In genomic region chr2:152816657-152817348, GRCm38 (mm10) we compare ENCODE assay signal across 8 mouse cellular contexts. TPM values are rescaled to one million over a fixed set of nuclear protein-coding genes. Genes with fewer than 3 reads are reported as not detected.
DNase-seq lines count a peak whose midpoint lies in the region; ATAC-seq and TF ChIP-seq lines count a peak whose summit lies in the region.

No protein-coding gene starts in this region.

- TF ChIP-seq POLR2A in bone marrow, adult 2 months (IDR thresholded peaks at IDR 0.05; ENCODE audit: borderline replicate concordance, control insufficient read depth, low read depth, low read length): no peak

- H3K36me3 ChIP-seq in hindbrain, embryonic 10.5 days: peaks cover 50% of the 10 kb centered on the region
- H3K36me3 ChIP-seq in hindbrain, embryonic 14.5 days (replicated peaks; ENCODE audit: control insufficient read depth, insufficient read depth): peaks cover 5% of the 10 kb centered on the region; the same call in 1 of the 2 replicates
- H3K36me3 ChIP-seq in E14TG2a.4 (ENCODE audit: insufficient read depth, low read length): peaks cover 28% of the 10 kb centered on the region
- peaks cover 55% of the 10 kb centered on the region for H3K36me3 ChIP-seq in limb, embryonic 10.5 days

- H3K4me3 ChIP-seq in hindbrain, embryonic 10.5 days: no peak overlapping the region
- H3K4me3 ChIP-seq in hindbrain, embryonic 14.5 days (replicated peaks; ENCODE audit: low read length): no peak overlapping the region
- H3K4me3 ChIP-seq in E14TG2a.4 (replicated peaks; ENCODE audit: low read length): peak overlapping the region; percentile 46
- no peak overlapping the region for H3K4me3 ChIP-seq in bone marrow, adult 2 months (replicated peaks; ENCODE audit: control insufficient read depth, low read depth, low read length)
- H3K4me3 ChIP-seq in limb, embryonic 10.5 days: no peak overlapping the region

- DNase-seq in hindbrain, embryonic 10.5 days (ENCODE audit: low spot score): no peak
- DNase-seq in hindbrain, embryonic 14.5 days (ENCODE audit: low spot score): no peak
- no peak for DNase-seq in limb, embryonic 10.5 days (ENCODE audit: low spot score)
- no peak for DNase-seq in spleen, postnatal 36 days (ENCODE audit: low spot score in 2 of 2)
- no peak for DNase-seq in urinary bladder, adult 18-20 months (ENCODE audit: low spot score in 2 of 2)
- DNase-seq in right cerebral cortex, postnatal 4 days: no peak

- H3K9ac ChIP-seq in hindbrain, embryonic 14.5 days: no peak overlapping the region

- peak overlapping the region; percentile 37; the same call in 1 of the 2 replicates for H3K27ac ChIP-seq in hindbrain, embryonic 10.5 days
- H3K27ac ChIP-seq in hindbrain, embryonic 14.5 days: no peak overlapping the region
- peak overlapping the region; percentile 23 for H3K27ac ChIP-seq in bone marrow, adult 2 months (ENCODE audit: control insufficient read depth, insufficient read depth, low read depth, low read length, poor library complexity)
- 0 out of 2 replicates have a peak overlapping the region, but pooled peaks have one; percentile 17 for H3K27ac ChIP-seq in limb, embryonic 10.5 days

- peaks cover 73% of the 10 kb centered on the region for H3K4me1 ChIP-seq in hindbrain, embryonic 10.5 days (replicated peaks)
- H3K4me1 ChIP-seq in hindbrain, embryonic 14.5 days (replicated peaks; ENCODE audit: control insufficient read depth, insufficient read depth, low read length): peaks cover 37% of the 10 kb centered on the region
- H3K4me1 ChIP-seq in E14TG2a.4 (replicated peaks; ENCODE audit: low read depth, low read length): peaks cover 99% of the 10 kb centered on the region
- H3K4me1 ChIP-seq in bone marrow, adult 2 months (ENCODE audit: control insufficient read depth, insufficient read depth, low read length): peaks cover 19% of the 10 kb centered on the region
- H3K4me1 ChIP-seq in limb, embryonic 10.5 days: peaks cover 37% of the 10 kb centered on the region

- H3K9me3 ChIP-seq in hindbrain, embryonic 10.5 days: no peaks in the 10 kb centered on the region
- no peaks in the 10 kb centered on the region for H3K9me3 ChIP-seq in hindbrain, embryonic 14.5 days (ENCODE audit: control insufficient read depth, low read length)
- peaks cover 6% of the 10 kb centered on the region; the same call in 1 of the 2 replicates for H3K9me3 ChIP-seq in E14TG2a.4 (ENCODE audit: low read length)
- no peaks in the 10 kb centered on the region for H3K9me3 ChIP-seq in limb, embryonic 10.5 days (replicated peaks)

- H3K4me2 ChIP-seq in hindbrain, embryonic 14.5 days (replicated peaks): no peak overlapping the region

- ATAC-seq in hindbrain, embryonic 14.5 days (ENCODE audit: low FRiP score): no peak

- 83% methylated on average over 3 of the region's 3 CpGs for WGBS in hindbrain, embryonic 10.5 days
- 80% methylated on average over 3 of the region's 3 CpGs for WGBS in hindbrain, embryonic 14.5 days
- 89% methylated on average over 3 of the region's 3 CpGs for WGBS in bone marrow, adult 2 months
- WGBS in limb, embryonic 10.5 days: 80% methylated on average over 3 of the region's 3 CpGs

- H3K27me3 ChIP-seq in hindbrain, embryonic 10.5 days (ENCODE audit: insufficient read depth, poor library complexity, severe bottlenecking): no peaks in the 10 kb centered on the region
- H3K27me3 ChIP-seq in hindbrain, embryonic 14.5 days (ENCODE audit: control insufficient read depth, insufficient read depth, low read length): no peaks in the 10 kb centered on the region
- H3K27me3 ChIP-seq in E14TG2a.4 (ENCODE audit: insufficient read depth, low read length): no peaks in the 10 kb centered on the region
- H3K27me3 ChIP-seq in limb, embryonic 10.5 days (ENCODE audit: low read depth, poor library complexity, severe bottlenecking): no peaks in the 10 kb centered on the region

- no peak for TF ChIP-seq CTCF in E14TG2a.4 (conservative IDR thresholded peaks at IDR 0.05; ENCODE audit: low read length)
- TF ChIP-seq CTCF in bone marrow, adult 2 months (IDR thresholded peaks at IDR 0.05; ENCODE audit: control insufficient read depth, insufficient read depth, low read length): no peak

RNA-seq across cellular contexts. Expression of gene Bcl2l1, which starts 14.7 kb away (rescaled TPM):
- 110 and 128 TPM in 2 replicates for polyA plus RNA-seq in hindbrain, embryonic 10.5 days (2016; fragmentation: Nextera tagmentation; extraction: Ambion mirVana)
- polyA plus RNA-seq in hindbrain, embryonic 14.5 days (2014; fragmentation: Nextera tagmentation; extraction: Ambion mirVana): 155 and 165 TPM in 2 replicates
- polyA plus RNA-seq in bone marrow, adult 2 months (2011; ENCODE audit: insufficient read depth, insufficient read length, low replicate concordance, missing spikeins): 97.4 and 124 TPM in 2 replicates
- 90.1 and 103 TPM in 2 replicates for polyA plus RNA-seq in limb, embryonic 10.5 days (2016; fragmentation: Nextera tagmentation; extraction: Ambion mirVana)

RNA-seq across cellular contexts. Expression of gene Tpx2, which starts 31.0 kb away (rescaled TPM):
- 106 and 137 TPM in 2 replicates for polyA plus RNA-seq in hindbrain, embryonic 10.5 days (2016; fragmentation: Nextera tagmentation; extraction: Ambion mirVana)
- 17.2 and 20.1 TPM in 2 replicates for polyA plus RNA-seq in hindbrain, embryonic 14.5 days (2014; fragmentation: Nextera tagmentation; extraction: Ambion mirVana)
- 57.0 and 74.1 TPM in 2 replicates for polyA plus RNA-seq in bone marrow, adult 2 months (2011; ENCODE audit: insufficient read depth, insufficient read length, low replicate concordance, missing spikeins)
- 141 and 147 TPM in 2 replicates for polyA plus RNA-seq in limb, embryonic 10.5 days (2016; fragmentation: Nextera tagmentation; extraction: Ambion mirVana)
